Mouse (Mus musculus): Measurements from ENCODE around the gene Olfr462. TPM values are rescaled to one million over a fixed set of nuclear protein-coding genes. Genes with fewer than 3 reads are reported as not detected.

Gene Olfr462
- total and polyA plus RNA-seq, 3 experiments, result 0.17 TPM; not detected in 2

GRCm38 (mm10) chr11:87881714-87882113 lies 10.4 kb downstream of the Olfr462 start:
- Histone ChIP-seq H3K36me3 (replicated peaks in 1 of 2; ENCODE audit: control insufficient read depth in 1 of 2, insufficient read depth in 1 of 2, low read length in 1 of 2) (no peaks in the 10 kb centered on the region), H3K4me3 (replicated peaks in 1 of 3; ENCODE audit: low read depth in 2 of 3, low read length in 2 of 3, poor library complexity in 1 of 3) (no peak overlapping the region), H3K27ac (ENCODE audit: insufficient read depth, low read depth) (no peak overlapping the region), H3K9me3 (replicated peaks; ENCODE audit: low read length) (peaks cover 2% of the 10 kb centered on the region), H3K4me1 (ENCODE audit: control insufficient read depth in 1 of 2, insufficient read depth in 2 of 2) (no peaks in the 10 kb centered on the region), H3K9ac (ENCODE audit: insufficient read depth, low read depth) (no peak overlapping the region), H3K79me2 (replicated peaks; ENCODE audit: control insufficient read depth, extremely low read depth, insufficient read depth, poor library complexity, severe bottlenecking) (no peaks in the 10 kb centered on the region), H3K4me2 (ENCODE audit: insufficient read depth, low read depth, poor library complexity, severe bottlenecking) (no peak overlapping the region), H3K27me3 (replicated peaks) (peaks cover 28% of the 10 kb centered on the region)
- dilution Hi-C loops (cut with MboI; ENCODE audit: extremely low pct_ligation_motif_present, extremely low pct_unique_long_range_greater_than_20kb, low sequenced_read_pairs), result no loop called here
- TF ChIP-seq ETS1 (conservative IDR thresholded peaks at IDR 0.05; ENCODE audit: low read depth, low read length) (no peak), MYC (IDR thresholded peaks at IDR 0.05; ENCODE audit: low read depth, low read length) (no peak), RCOR1 (conservative IDR thresholded peaks at IDR 0.05; ENCODE audit: low read depth, low read length) (no peak), POLR2AphosphoS2 (IDR thresholded peaks at IDR 0.05; ENCODE audit: low read depth, low read length) (no peak), TBP (conservative IDR thresholded peaks at IDR 0.05; ENCODE audit: low read depth, low read length) (no peak), SIN3A (IDR thresholded peaks at IDR 0.05; ENCODE audit: low read length) (no peak), MAZ (IDR thresholded peaks at IDR 0.05; ENCODE audit: low read depth, low read length) (no peak), ZMIZ1 (IDR thresholded peaks at IDR 0.05; ENCODE audit: low read depth, low read length) (no peak), POLR2A (IDR thresholded peaks at IDR 0.05; ENCODE audit: low read depth, low read length) (no peak), GABPA (IDR thresholded peaks at IDR 0.05; ENCODE audit: insufficient replicate concordance, low read depth, low read length) (no peak), BHLHE40 (IDR thresholded peaks at IDR 0.05; ENCODE audit: low read depth, low read length) (no peak), ZC3H11A (IDR thresholded peaks at IDR 0.05; ENCODE audit: low read depth, low read length) (no peak), USF2 (conservative IDR thresholded peaks at IDR 0.05; ENCODE audit: low read depth, low read length) (no peak)
- in situ Hi-C loops (cut with MboI; ENCODE audit: low pct_ligation_motif_present, low pct_unique_long_range_greater_than_20kb, low sequenced_read_pairs), result no loop called here
- DNase-seq (ENCODE audit: extremely low read depth), result no peak

GRCm38 (mm10) chr11:87879826-87880225 lies 12.2 kb downstream of the Olfr462 start:
- H3K79me2 ChIP-seq (replicated peaks; ENCODE audit: control insufficient read depth, extremely low read depth, insufficient read depth, poor library complexity, severe bottlenecking), result no peaks in the 10 kb centered on the region
- no peak overlapping the region for H3K4me2 ChIP-seq (ENCODE audit: insufficient read depth, low read depth, poor library complexity, severe bottlenecking)
- in situ Hi-C loops (cut with MboI; ENCODE audit: low pct_ligation_motif_present, low pct_unique_long_range_greater_than_20kb, low sequenced_read_pairs), result loop anchor here (5.0 kb wide), 1 partner anchor 78 kb away; no protein-coding TSS in a partner anchor
- TF ChIP-seq CHD1 (IDR thresholded peaks at IDR 0.05; ENCODE audit: low read depth, low read length) (no peak), POLR2A (IDR thresholded peaks at IDR 0.05; ENCODE audit: low read depth, low read length) (no peak), JUND (conservative IDR thresholded peaks at IDR 0.05; ENCODE audit: low read depth, low read length) (no peak), ZNF384 (IDR thresholded peaks at IDR 0.05; ENCODE audit: low read depth, low read length) (no peak), HCFC1 (IDR thresholded peaks at IDR 0.05; ENCODE audit: low read depth, low read length) (no peak), CHD2 (IDR thresholded peaks at IDR 0.05; ENCODE audit: low read length) (no peak)
- no peak for DNase-seq (ENCODE audit: extremely low read depth)
- dilution Hi-C loops (cut with MboI; ENCODE audit: extremely low pct_ligation_motif_present, extremely low pct_unique_long_range_greater_than_20kb, low sequenced_read_pairs), result no loop called here
- no peaks in the 10 kb centered on the region for H3K9me3 ChIP-seq (replicated peaks; ENCODE audit: low read length)
- no peak overlapping the region for H3K9ac ChIP-seq (ENCODE audit: insufficient read depth, low read depth)
- H3K4me3 ChIP-seq (replicated peaks in 1 of 3; ENCODE audit: low read depth in 2 of 3, low read length in 2 of 3, poor library complexity in 1 of 3), result no peak overlapping the region
- H3K27me3 ChIP-seq (replicated peaks), result peaks cover 19% of the 10 kb centered on the region
- no peaks in the 10 kb centered on the region for H3K4me1 ChIP-seq (ENCODE audit: control insufficient read depth in 1 of 2, insufficient read depth in 2 of 2)
- H3K36me3 ChIP-seq (replicated peaks in 1 of 2; ENCODE audit: control insufficient read depth in 1 of 2, insufficient read depth in 1 of 2, low read length in 1 of 2), result no peaks in the 10 kb centered on the region
- no peak overlapping the region for H3K27ac ChIP-seq (ENCODE audit: insufficient read depth, low read depth)
